Mouse (Mus musculus) embryonic fibroblast, embryonic 13.5 days (primary cell): ENCODE measurements around the gene Ilk. TPM values are rescaled to one million over a fixed set of nuclear protein-coding genes. Genes with fewer than 3 reads are reported as not detected.
A peak's percentile ranks its signal among the peaks of the same experiment; 100 is the strongest.

ENCODE experiments used
- H3K27ac ChIP-seq: 2 replicates; pipeline ENCODE4 v1.5.1; 2012; ENCODE audit warnings: low read length, control low read depth, inconsistent platforms; ENCODE audit not compliant: insufficient read depth
- H3K4me1 ChIP-seq: 2 replicates; pipeline ENCODE4 v1.6.1; 2011; ENCODE audit warnings: low read length; ENCODE audit not compliant: control insufficient read depth, insufficient read depth
- H3K4me3 ChIP-seq: 2 replicates; pipeline ENCODE4 v1.5.1; 2011; ENCODE audit warnings: mild to moderate bottlenecking, control low read depth, low read length; ENCODE audit not compliant: insufficient read depth
- CTCF ChIP-seq: IDR thresholded peaks from 2 replicates; pipeline ENCODE4 v1.5.1; 2011; ENCODE audit warnings: mild to moderate bottlenecking, control low read depth, low read length, moderate library complexity, borderline replicate concordance; ENCODE audit not compliant: insufficient read depth
- POLR2A ChIP-seq: IDR thresholded peaks from 2 replicates; pipeline ENCODE4 v1.6.1; 2011; ENCODE audit warnings: low read depth, mild to moderate bottlenecking, control low read depth, low read length, moderate library complexity
- polyA plus RNA-seq: library from polyadenylated mRNA; stranded (reverse); fragments of >200 nt; gene quantifications from 2 replicates; pipeline ENCODE4 v1.2.4, GENCODE M21; 2011; ENCODE audit warnings: low read depth; ENCODE audit not compliant: missing spikeins, insufficient read length

Ilk gene
- 295 and 379 TPM in 2 replicates for polyA plus RNA-seq

GRCm38 (mm10) chr7:105736264-105736901 lies at the start of gene Ilk:
Gene Ilk, plus strand, starts transcription at chr7:105736592.
- TF ChIP-seq CTCF (no peak), POLR2A (peak; percentile 73)
- H3K4me3 ChIP-seq = peak within 1 kb of the TSS; percentile 99
- peak within 1 kb of the TSS; percentile 99 for H3K27ac ChIP-seq
- peaks cover 9% of the 10 kb centered on the region for H3K4me1 ChIP-seq

GRCm38 (mm10) chr7:105690875-105691274 lies 45.5 kb upstream of the Ilk start:
- no peak overlapping the region for H3K4me3 ChIP-seq
- no peaks in the 10 kb centered on the region for H3K4me1 ChIP-seq
- TF ChIP-seq CTCF = no peak
- no peak for TF ChIP-seq POLR2A
- H3K27ac ChIP-seq = no peak overlapping the region

DNA sequence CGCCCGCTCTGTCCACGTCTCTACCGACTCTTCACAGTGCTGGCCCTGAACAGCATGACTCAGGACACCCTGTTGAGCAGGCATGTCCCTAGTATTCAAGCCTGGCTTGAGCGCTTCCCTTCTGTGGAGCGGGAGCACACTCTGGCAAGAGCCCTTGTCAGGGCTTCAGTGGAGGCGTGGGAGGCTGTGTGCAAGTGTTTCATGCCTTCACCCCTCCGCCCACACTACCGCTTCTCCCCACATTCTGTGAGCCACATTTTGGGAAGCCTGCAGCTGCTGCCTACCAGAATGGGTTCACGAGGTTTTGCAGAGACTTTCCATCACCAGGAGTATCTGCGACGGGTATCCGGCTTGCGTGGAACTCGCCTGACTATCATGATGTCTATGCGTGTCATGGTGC lies 33.2 kb upstream of the Ilk start:
- Histone ChIP-seq H3K27ac (no peak overlapping the region), H3K4me1 (no peaks in the 10 kb centered on the region), H3K4me3 (no peak overlapping the region)
- TF ChIP-seq POLR2A (no peak), CTCF (no peak)

GRCm38 (mm10) chr7:105703816-105704215 lies 32.6 kb upstream of the Ilk start:
- H3K27ac ChIP-seq = no peak overlapping the region
- no peaks in the 10 kb centered on the region for H3K4me1 ChIP-seq
- H3K4me3 ChIP-seq = no peak overlapping the region
- TF ChIP-seq CTCF (no peak), POLR2A (no peak)

- Histone ChIP-seq H3K4me3 (no peak overlapping the region), H3K4me1 (no peaks in the 10 kb centered on the region), H3K27ac (no peak overlapping the region)
- TF ChIP-seq CTCF (no peak), POLR2A (no peak)
These were observed 27.7 kb upstream of the Ilk start for GRCm38 (mm10) chr7:105708733-105709132.

DNA sequence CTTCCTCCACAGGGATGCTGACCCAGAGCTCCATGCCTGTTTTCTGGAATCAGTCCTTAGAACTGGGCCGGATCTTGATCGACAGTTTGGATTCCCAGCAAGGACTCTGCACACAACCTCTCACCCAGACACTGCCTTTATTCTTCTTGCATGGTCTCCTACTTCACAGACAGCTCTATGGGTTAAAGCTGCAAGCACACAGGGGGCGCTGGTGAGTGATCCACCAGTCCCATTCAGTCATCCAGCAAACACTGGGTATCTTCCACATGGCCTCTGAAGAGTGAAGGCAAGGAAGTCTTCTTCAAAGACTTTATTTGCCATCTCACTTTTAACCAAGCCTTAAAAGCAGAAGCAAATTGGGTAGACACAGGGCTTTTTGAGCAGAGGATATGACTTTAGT lies 21.0 kb upstream of the Ilk start:
- H3K4me1 ChIP-seq = no peaks in the 10 kb centered on the region
- no peak for TF ChIP-seq POLR2A
- TF ChIP-seq CTCF = no peak
- H3K27ac ChIP-seq = no peak overlapping the region
- H3K4me3 ChIP-seq = no peak overlapping the region

DNA sequence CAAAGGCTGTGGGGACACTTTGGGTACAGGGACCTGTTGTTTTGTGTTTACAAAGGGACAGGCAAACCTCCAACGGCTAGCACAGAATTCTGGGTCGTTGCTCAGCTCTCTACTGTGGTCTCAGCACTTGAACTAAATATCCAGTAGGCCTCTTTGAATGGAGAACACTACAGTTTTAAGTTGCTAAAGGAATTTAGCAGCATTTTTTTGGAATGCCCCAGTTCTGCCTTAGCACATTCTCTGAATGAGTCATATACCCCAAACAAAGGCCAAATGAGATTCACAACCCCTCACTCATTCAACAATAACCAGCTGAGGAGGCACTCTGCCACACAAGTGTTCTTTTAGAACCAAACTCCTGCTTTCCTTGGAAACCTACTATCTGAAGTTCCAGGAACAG lies 14.5 kb upstream of the Ilk start:
- TF ChIP-seq CTCF = no peak
- TF ChIP-seq POLR2A = no peak
- no peak overlapping the region for H3K4me3 ChIP-seq
- peak overlapping the region; percentile 47 for H3K27ac ChIP-seq
- H3K4me1 ChIP-seq = peaks cover 9% of the 10 kb centered on the region; the same call in 1 of the 2 replicates

DNA sequence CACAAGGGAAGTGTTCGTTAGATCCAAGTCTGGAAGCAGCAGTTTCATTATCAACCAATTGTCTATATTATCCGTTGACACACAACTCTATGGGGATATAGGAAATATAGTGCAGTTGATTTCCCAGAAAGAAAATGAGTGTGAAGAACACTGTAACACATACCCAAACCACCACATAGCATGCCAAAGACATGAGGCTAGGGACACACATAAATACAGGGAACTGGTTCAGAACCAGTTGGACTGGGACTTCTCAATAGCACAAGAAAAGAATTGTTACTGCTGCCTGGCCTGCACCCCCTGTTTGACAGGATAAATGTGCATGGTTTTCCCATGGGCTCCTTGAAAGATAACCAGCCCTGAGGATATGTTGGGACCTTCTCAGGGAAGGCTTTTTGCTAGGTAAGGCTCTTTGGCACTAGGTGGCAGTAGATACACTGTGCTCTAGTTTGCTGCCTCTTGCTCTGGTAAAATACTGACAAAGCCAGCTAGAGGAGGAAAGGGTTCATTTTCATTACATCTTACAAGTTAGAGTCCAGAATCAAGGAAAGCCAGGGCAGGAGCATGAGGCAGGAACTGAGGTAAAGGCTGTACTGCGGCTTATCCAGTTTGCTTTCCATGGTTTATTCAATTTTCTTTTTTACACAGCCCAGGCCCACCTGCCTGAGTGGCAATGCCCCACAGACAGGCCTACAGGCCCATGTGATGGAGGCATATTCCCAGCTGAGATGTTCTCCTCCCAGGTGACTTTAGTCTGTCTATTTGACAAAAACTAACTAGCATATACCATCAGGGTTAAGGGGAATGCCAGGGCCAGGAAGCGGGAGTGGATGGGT lies 10.0 kb upstream of the Ilk start:
- Histone ChIP-seq H3K27ac (no peak overlapping the region), H3K4me3 (no peak overlapping the region), H3K4me1 (peaks cover 8% of the 10 kb centered on the region; the same call in 1 of the 2 replicates)
- no peak for TF ChIP-seq POLR2A
- TF ChIP-seq CTCF = no peak; the same call in 1 of the 2 replicates

GRCm38 (mm10) chr7:105726980-105727325 lies 9.4 kb upstream of the Ilk start:
- no peak overlapping the region for H3K27ac ChIP-seq
- no peak overlapping the region for H3K4me3 ChIP-seq
- peaks cover 3% of the 10 kb centered on the region; the same call in 1 of the 2 replicates for H3K4me1 ChIP-seq
- no peak for TF ChIP-seq POLR2A
- no peak for TF ChIP-seq CTCF
